Mouse (Mus musculus) embryonic facial prominence, embryonic 15.5 days (tissue): ENCODE data around the gene Pak7. TPM values are rescaled to one million over a fixed set of nuclear protein-coding genes. Genes with fewer than 3 reads are reported as not detected.
"Not testable (repeated sequence)": the region's sequence is repeated elsewhere in the genome, so short reads cannot be mapped to it uniquely, and the experiment has no call there.

Source experiments
- ATAC-seq: fragments of 200-750 bp; cut with Nextera tagmentation; 2 replicates; pipeline ENCODE4 v1.8.0; 2017; ENCODE audit warnings: low read depth, moderate TSS enrichment; ENCODE audit not compliant: insufficient number of reproducible peaks, low FRiP score, low TSS enrichment
- H3K27ac ChIP-seq: fragments of 300-500 bp; sonication (generic); replicated peaks from 2 replicates; pipeline ENCODE4 v1.5.1; 2015; ENCODE audit warnings: mild to moderate bottlenecking, inconsistent platforms
- H3K27me3 ChIP-seq: fragments of 300-500 bp; sonication (generic); 2 replicates; pipeline ENCODE4 v1.6.1; 2015; ENCODE audit warnings: inconsistent platforms
- H3K36me3 ChIP-seq: fragments of 300-500 bp; sonication (generic); 2 replicates; pipeline ENCODE4 v1.6.1; 2015; ENCODE audit warnings: mild to moderate bottlenecking, inconsistent platforms
- H3K4me1 ChIP-seq: fragments of 300-500 bp; sonication (generic); 2 replicates; pipeline ENCODE4 v1.6.1; 2015; ENCODE audit warnings: inconsistent platforms
- H3K4me2 ChIP-seq: fragments of 300-500 bp; sonication (generic); replicated peaks from 2 replicates; pipeline ENCODE4 v1.6.1; 2015; ENCODE audit warnings: mild to moderate bottlenecking, inconsistent platforms
- H3K4me3 ChIP-seq: fragments of 300-500 bp; sonication (generic); replicated peaks from 2 replicates; pipeline ENCODE4 v1.5.1; 2015; ENCODE audit warnings: mild to moderate bottlenecking, inconsistent platforms
- H3K9ac ChIP-seq: fragments of 300-500 bp; sonication (generic); 2 replicates; pipeline ENCODE4 v1.6.1; 2015; ENCODE audit warnings: inconsistent platforms
- H3K9me3 ChIP-seq: fragments of 300-500 bp; sonication (generic); replicated peaks from 2 replicates; pipeline ENCODE4 v1.6.1; 2016; ENCODE audit warnings: inconsistent platforms
- WGBS: fragments of 180-500 bp; shearing (Covaris S2); methylation state at CpG from one replicate; pipeline ENCODE4 v1.1.7; 2015; 5-methylcytosine and 5-hydroxymethylcytosine counted together
- polyA plus RNA-seq: library from polyadenylated mRNA; unstranded; fragments of >200 nt; fragmentation: Nextera tagmentation; extraction: Ambion mirVana; gene quantifications from 2 replicates; pipeline ENCODE4 v1.2.1, GENCODE M21; 2015

Gene Pak7
- polyA plus RNA-seq, result 0.76 and 1.1 TPM in 2 replicates

DNA sequence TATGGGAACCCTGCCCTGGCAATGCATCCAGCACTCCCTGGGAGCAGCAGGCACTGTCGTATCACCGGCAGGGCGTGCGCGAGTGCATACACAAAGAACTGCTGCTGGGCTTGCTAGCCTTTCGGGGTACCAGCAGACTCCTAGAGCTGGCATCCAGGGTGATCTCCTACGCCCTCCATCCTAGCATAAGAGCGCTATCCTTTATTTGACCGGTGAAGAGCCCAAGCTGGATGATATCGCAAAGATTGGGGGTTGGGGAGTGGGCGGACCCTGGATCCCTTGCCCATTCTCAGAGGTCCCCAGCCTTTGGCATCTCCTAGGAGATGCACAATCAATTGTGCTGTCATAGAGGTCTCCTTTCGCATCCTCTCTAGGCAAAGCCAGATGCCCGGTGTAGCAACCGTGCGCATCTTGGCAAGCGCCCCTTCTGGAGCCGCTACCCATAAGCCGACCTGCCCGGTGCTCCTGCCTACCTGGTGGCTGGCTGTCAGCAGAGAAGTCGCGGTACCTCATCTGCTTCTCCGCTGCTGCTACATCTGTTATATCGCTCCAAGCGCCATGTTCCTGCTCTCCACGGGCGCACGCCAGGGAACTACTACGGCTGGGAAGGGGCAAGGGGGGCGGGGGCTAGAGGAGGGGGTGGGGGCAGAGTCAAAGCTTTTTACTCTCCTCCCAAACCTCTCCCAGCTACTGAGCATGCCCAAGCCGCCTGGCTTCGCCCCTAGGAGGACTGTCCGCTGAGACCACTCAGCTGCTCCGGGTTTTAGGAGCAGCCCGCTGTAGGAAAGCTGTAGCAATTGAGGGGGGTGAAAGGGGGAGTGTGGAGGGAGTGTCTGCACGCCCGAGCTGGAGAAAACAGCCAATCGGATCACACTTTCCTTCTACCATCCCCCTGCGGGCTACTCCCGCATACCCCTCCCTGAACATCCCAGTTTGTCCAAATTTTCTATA is at the start of gene Pak7:
TSS of gene Pak7 (minus strand) at position 787 of the 951 bp plus-strand sequence.
- Histone ChIP-seq H3K4me2 (peak within 1 kb of the TSS; percentile 82), H3K9me3 (no peaks in the 10 kb centered on the region), H3K36me3 (no peaks in the 10 kb centered on the region), H3K4me1 (0 out of 2 replicates have a peak, but pooled peaks cover 4% of the 10 kb centered on the region), H3K9ac (peak within 1 kb of the TSS; percentile 21), H3K27me3 (peaks cover 3% of the 10 kb centered on the region), H3K27ac (no peak within 1 kb of the TSS; the same call in 1 of the 2 replicates), H3K4me3 (peak within 1 kb of the TSS; percentile 54)
- peak; percentile 97 for ATAC-seq
- under 1% methylated on average over 39 of the region's 39 CpGs for WGBS

DNA sequence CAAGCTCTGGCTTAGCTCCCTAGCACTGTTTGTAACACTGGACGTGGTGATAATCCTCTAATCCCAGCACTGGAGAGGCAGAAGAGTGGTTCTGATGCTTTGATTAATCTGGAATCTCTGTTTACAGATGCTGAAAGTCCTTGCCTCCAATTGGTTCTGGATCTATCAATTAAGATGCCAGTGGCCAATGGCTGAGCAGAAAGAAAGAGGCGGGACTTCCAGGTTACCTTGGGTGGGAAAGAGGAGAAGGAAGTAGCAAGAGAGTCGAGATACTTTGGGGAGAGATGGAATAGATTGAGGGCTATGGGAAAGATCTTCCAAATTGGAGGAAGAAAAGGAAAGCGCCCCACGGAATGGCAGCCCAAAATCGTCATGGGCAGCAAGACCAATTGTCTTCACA is 37.8 kb upstream of the Pak7 start:
- Histone ChIP-seq H3K9ac (no peak overlapping the region), H3K4me1 (no peaks in the 10 kb centered on the region), H3K27ac (no peak overlapping the region), H3K36me3 (no peaks in the 10 kb centered on the region), H3K9me3 (no peaks in the 10 kb centered on the region), H3K27me3 (no peaks in the 10 kb centered on the region), H3K4me3 (no peak overlapping the region), H3K4me2 (no peak overlapping the region)
- ATAC-seq, result no peak
- 71% methylated on average over 6 of the region's 6 CpGs for WGBS

- Histone ChIP-seq H3K4me3 (no peak overlapping the region), H3K4me1 (no peaks in the 10 kb centered on the region), H3K4me2 (no peak overlapping the region), H3K27me3 (no peaks in the 10 kb centered on the region), H3K36me3 (no peaks in the 10 kb centered on the region), H3K9ac (no peak overlapping the region), H3K9me3 (no peaks in the 10 kb centered on the region), H3K27ac (no peak overlapping the region)
- no peak for ATAC-seq
- WGBS, result 70% methylated on average over 1 of the region's 1 CpGs
These were observed 31.8 kb upstream of the Pak7 start for GRCm38 (mm10) chr2:136419543-136419942.

GRCm38 (mm10) chr2:136416381-136416780 is 28.6 kb upstream of the Pak7 start:
- Histone ChIP-seq H3K27me3 (no peaks in the 10 kb centered on the region), H3K4me1 (no peaks in the 10 kb centered on the region)
- ATAC-seq, result no peak

DNA sequence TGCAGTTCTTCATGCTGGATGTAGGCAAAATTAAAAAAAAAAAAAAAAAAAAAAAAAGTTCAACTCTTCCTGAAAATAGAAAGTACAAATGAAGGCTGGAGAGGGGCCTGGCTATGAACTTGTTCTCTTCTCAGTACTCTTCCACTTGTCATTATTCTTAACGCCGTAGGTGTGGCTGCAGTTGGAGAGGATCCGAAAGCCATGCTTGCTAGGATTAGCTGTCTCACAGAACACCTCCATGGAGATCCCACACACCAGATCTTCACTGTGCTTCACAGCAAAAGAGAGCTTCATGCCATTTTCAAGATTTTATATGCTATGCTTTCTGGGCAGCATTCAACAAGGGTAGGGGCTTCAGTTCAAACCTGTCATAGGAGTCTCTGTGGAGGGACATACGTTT is 14.8 kb upstream of the Pak7 start:
- no peak for ATAC-seq
- H3K4me1 ChIP-seq, result no peaks in the 10 kb centered on the region
- no peaks in the 10 kb centered on the region for H3K27me3 ChIP-seq
- no peaks in the 10 kb centered on the region for H3K9me3 ChIP-seq
- H3K4me3 ChIP-seq, result no peak overlapping the region
- H3K4me2 ChIP-seq, result no peak overlapping the region
- H3K27ac ChIP-seq, result no peak overlapping the region
- 80% methylated on average over 4 of the region's 4 CpGs for WGBS
- no peak overlapping the region for H3K9ac ChIP-seq
- H3K36me3 ChIP-seq, result no peaks in the 10 kb centered on the region

More at GRCm38 (mm10) chr2:136416381-136416780, 28.6 kb upstream of the Pak7 start:
- no peak overlapping the region for H3K4me2 ChIP-seq
- H3K27ac ChIP-seq, result no peak overlapping the region
- no peak overlapping the region for H3K4me3 ChIP-seq
- H3K36me3 ChIP-seq, result no peaks in the 10 kb centered on the region
- H3K9ac ChIP-seq, result no peak overlapping the region
- no peaks in the 10 kb centered on the region for H3K9me3 ChIP-seq

GRCm38 (mm10) chr2:136375318-136375717 is 12.4 kb downstream of the Pak7 start:
- no peak for ATAC-seq
- H3K4me1 ChIP-seq, result no peaks in the 10 kb centered on the region
- 65% methylated on average over 3 of the region's 3 CpGs for WGBS

GRCm38 (mm10) chr2:136372361-136372760 is 15.4 kb downstream of the Pak7 start:
- Histone ChIP-seq H3K27me3 (no peaks in the 10 kb centered on the region), H3K9ac (no peak overlapping the region), H3K27ac (no peak overlapping the region), H3K4me2 (no peak overlapping the region), H3K4me3 (no peak overlapping the region), H3K4me1 (no peaks in the 10 kb centered on the region), H3K9me3 (no peaks in the 10 kb centered on the region), H3K36me3 (no peaks in the 10 kb centered on the region)
- WGBS, result 78% methylated on average over 1 of the region's 1 CpGs
- no peak for ATAC-seq

More at GRCm38 (mm10) chr2:136375318-136375717, 12.4 kb downstream of the Pak7 start:
- Histone ChIP-seq H3K9ac (no peak overlapping the region), H3K27me3 (no peaks in the 10 kb centered on the region), H3K36me3 (no peaks in the 10 kb centered on the region), H3K4me2 (no peak overlapping the region), H3K9me3 (no peaks in the 10 kb centered on the region), H3K27ac (no peak overlapping the region), H3K4me3 (no peak overlapping the region)

- 71% methylated on average over 2 of the region's 2 CpGs for WGBS
- no peak overlapping the region for H3K27ac ChIP-seq
- no peaks in the 10 kb centered on the region for H3K27me3 ChIP-seq
- no peak overlapping the region for H3K4me2 ChIP-seq
- no peak overlapping the region for H3K4me3 ChIP-seq
- no peaks in the 10 kb centered on the region for H3K36me3 ChIP-seq
- no peaks in the 10 kb centered on the region for H3K9me3 ChIP-seq
- no peaks in the 10 kb centered on the region for H3K4me1 ChIP-seq
- H3K9ac ChIP-seq, result no peak overlapping the region
- ATAC-seq, result no peak
These were observed 36.2 kb downstream of the Pak7 start for GRCm38 (mm10) chr2:136351393-136352096.

- Histone ChIP-seq H3K9me3 (no peaks in the 10 kb centered on the region), H3K27ac (no peak overlapping the region), H3K4me3 (no peak overlapping the region), H3K4me1 (no peaks in the 10 kb centered on the region), H3K4me2 (no peak overlapping the region), H3K27me3 (no peaks in the 10 kb centered on the region), H3K36me3 (no peaks in the 10 kb centered on the region), H3K9ac (no peak overlapping the region)
- ATAC-seq, result no peak
- WGBS, result 65% methylated on average over 3 of the region's 3 CpGs
These were observed 37.3 kb downstream of the Pak7 start for GRCm38 (mm10) chr2:136350459-136350858.

DNA sequence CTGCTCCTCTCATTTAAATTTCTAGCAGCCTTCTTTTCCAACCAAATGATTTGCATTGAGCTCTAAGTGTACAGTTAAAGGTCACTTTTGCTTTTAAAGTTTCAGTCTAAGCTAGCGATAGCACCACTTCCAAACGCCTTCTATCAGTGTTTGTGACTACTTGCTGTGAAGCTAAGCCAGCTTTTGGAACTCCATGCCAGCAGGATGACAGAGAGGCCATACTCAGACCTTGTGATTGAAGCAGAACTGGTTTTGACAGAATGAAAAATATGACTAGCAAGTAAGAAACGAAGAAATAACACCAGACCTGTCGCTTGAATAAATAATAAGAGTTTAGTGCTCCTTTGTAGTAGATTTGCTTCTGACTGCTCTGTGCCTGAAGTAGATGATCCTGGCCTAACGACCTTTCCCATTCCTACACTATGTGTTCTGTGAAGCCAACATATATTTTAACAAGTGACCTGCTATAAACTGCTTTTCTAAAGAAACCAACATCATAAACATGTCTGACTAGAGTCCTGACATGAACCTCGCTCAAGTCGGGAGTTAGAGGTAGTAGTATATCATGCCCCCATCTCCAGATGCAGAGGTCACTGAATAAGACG is 38.0 kb downstream of the Pak7 start:
- H3K9me3 ChIP-seq, result no peaks in the 10 kb centered on the region

DNA sequence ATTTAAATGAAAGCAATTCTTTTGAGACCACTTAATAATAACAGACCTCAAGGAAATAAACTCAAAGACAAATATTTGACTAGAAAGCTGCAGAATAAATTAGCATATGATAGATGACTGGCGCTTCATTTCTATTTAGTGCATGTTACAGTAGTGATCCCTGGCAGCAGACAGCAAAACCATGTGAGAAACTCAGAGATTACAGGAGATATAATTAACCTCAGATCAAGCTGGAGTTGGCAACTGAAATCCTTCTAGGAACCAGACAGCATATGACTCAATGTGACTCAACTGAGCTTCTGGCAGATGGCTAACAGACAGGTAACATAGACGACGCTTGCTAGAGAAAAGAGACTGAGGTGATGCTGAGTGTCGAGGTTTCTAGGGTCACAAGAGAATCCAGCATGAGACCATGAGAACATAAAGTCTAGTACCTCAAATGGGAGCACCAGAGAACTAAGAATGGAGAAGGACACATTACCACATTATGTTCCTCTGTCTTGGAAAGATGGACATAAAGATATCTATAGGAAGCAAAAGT is 43.5 kb downstream of the Pak7 start:
- not testable (repeated sequence) for H3K9me3 ChIP-seq, ATAC-seq, H3K9ac ChIP-seq, H3K36me3 ChIP-seq, H3K4me2 ChIP-seq, H3K4me3 ChIP-seq, H3K27me3 ChIP-seq, H3K4me1 ChIP-seq, H3K27ac ChIP-seq
- WGBS, result 80% methylated on average over 4 of the region's 4 CpGs

More for the DNA sequence above, 38.0 kb downstream of the Pak7 start:
- WGBS, result 79% methylated on average over 8 of the region's 8 CpGs
- H3K36me3 ChIP-seq, result no peaks in the 10 kb centered on the region
- H3K4me1 ChIP-seq, result no peaks in the 10 kb centered on the region
- H3K4me3 ChIP-seq, result no peak overlapping the region
- no peak overlapping the region for H3K27ac ChIP-seq
- no peaks in the 10 kb centered on the region for H3K27me3 ChIP-seq
- no peak overlapping the region for H3K9ac ChIP-seq
- no peak for ATAC-seq
- H3K4me2 ChIP-seq, result no peak overlapping the region
